Mouse (Mus musculus): ENCODE data around the gene Ly6g6c.

DNA sequence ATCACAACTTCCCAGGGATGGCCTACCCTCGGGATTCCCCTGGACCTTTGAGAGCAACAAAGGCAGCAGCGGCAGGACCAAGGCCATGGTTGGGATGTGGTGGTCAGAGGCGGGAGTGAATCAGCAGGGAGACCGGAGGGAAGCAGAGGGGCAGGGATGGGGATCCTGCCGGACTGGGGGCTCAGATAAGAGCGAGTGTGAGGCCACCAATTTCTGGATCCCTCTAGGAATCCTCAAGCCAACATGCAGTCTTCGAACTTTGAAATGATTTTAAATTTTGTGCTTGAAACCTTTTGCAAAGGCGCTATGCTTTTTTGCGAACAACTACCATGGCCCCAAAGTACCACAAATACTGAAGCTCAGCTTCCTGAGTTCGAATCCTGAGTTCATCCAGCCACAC lies 896 bp downstream of the Ly6g6c start, which contains the start of gene Mpig6b:
- TF ChIP-seq POLR2AphosphoS2 (IDR thresholded peaks at IDR 0.05; ENCODE audit: insufficient read length, low read depth) (no peak), MYOG (IDR thresholded peaks at IDR 0.05; ENCODE audit: control insufficient read depth in 1 of 3, insufficient read depth in 1 of 3, insufficient read length in 2 of 3, low read depth in 2 of 3) (no peak), POLR2A (IDR thresholded peaks at IDR 0.05; ENCODE audit: insufficient read length, low read depth) (no peak), SRF (IDR thresholded peaks at IDR 0.05; ENCODE audit: control insufficient read depth, insufficient read length, low read depth) (no peak), CEBPB (IDR thresholded peaks at IDR 0.05; ENCODE audit: insufficient read depth, poor library complexity, severe bottlenecking) (no peak), MAX (IDR thresholded peaks at IDR 0.05; ENCODE audit: low read depth) (no peak)

All from myocyte (in vitro differentiated cells).